Mouse (Mus musculus): ENCODE data around the gene Ccm2.

- TF ChIP-seq CTCF (IDR thresholded peaks at IDR 0.05; ENCODE audit: low read depth, low read length) = no peak
- no peak for TF ChIP-seq POLR2A (IDR thresholded peaks at IDR 0.05; ENCODE audit: extremely low read depth, insufficient read depth, low read length)
Observed at GRCm38 (mm10) chr11:6624619-6625382, 78.1 kb downstream of the Ccm2 start.
